Mouse (Mus musculus) brain, adult 2 months (tissue): Measurements from ENCODE around the gene Otud1.

Source experiments
- DNase-seq: peaks from one replicate; pipeline ENCODE4 v3.0.0; 2011; ENCODE audit warnings: low read depth, low spot score

Gene Otud1

DNA sequence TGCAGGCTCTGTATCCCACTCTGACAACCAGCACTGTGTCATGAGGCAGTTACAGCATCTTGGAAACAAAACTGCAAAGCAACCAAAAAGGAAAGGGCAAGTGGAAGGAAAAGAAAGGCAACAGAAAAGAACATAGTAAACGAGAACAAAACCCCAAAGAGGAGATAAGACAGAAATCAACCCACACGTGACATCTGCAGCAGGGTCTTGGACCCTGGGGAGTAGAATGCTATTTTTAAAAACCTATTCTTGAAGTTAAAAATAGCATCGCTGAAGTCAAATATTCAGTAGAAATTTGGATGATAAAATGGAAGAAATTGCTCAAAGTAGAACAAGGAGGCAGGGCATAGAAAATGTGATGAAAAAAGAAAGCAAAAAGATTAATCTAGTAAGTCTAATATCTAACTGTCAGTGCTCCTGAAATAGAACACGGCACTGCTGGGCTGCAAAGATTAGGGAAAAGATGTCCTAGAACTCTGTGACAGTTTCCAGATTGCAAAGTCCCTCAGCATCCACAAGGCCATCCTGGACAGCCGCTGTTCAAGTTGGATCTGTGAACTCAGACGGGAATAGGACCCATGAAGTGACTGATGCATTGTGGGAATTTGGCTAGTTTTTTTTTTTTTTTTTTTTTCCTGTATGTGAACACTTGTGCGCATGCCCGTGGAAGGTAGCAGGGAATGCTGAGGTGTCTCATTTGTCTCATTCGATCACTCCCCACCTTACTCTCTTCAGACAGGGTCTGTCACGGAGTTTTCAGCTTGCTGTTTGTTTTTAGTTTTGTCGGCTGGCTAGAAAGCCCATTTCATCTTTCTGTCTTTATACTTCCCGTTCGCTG lies 13.5 kb downstream of the Otud1 start:
- no peak for DNase-seq

DNA sequence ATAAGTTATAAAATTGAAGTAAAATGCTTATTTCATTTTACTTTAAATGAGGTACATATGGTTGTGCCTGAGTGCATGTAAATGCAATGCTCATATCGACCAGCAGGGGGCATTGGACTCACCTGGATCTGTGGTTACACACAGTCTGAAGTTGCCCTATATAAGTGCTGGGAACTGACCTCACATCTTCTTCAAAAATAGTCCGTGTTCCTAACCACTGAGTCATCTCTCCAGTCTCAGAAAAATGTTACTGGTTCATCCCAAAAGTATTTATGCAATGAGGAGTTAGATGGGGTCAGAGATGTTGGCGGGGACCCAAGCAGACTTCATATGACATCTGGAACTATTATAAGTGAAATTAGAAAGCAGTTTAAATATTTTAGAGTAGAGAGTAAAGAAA lies 25.4 kb downstream of the Otud1 start:
- DNase-seq = peak; percentile 19

DNA sequence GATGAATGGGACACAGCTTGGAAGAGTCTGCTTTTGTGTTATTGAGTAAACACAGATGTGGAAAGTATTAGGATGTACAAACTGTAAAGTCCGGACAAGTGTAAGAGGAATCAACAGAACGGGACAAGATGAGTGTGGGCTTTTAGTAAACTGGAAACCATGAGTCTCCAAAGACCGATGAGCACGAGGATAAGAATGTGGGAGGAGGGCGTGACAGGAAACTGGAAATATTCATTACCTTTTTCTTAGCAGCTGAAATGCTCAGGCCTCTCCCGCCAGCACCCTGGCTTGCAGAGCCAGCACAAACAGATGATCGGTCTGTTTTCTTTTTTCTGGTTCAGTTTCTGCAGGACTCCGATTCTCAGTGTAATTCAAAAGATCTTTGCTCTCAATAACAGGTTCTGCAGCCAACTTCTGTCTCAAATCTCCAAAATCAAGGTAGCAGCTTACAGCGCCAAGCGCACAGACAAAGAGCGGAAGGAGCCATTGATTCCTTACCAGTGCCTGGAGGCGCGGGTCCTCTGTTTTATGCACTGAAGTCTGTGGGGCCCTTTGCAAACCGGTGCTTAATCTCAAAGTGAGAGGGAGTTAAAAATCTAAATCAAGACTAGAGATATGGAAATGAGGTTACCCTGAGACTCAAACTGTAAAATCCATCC lies 28.1 kb downstream of the Otud1 start:
- no peak for DNase-seq

DNA sequence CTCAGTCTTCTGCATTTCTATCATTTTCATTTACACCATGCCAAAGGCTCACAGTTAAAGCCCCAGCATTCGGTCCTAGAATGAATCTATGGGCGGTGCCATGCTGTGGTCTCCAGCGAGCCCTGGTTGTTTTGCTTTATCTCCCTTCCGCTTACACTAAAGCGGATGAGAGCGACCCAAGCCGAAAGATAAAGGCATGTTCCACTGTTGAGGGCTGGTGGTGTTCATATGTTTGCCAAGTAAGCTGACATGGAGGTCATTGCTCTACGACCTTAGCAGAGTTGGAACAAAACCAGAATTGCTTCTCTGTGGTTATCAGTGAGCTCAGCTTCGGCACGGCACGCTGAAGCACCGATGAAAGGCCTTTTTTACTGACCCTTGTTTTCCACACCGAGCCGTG lies 32.5 kb downstream of the Otud1 start:
- DNase-seq = no peak

DNA sequence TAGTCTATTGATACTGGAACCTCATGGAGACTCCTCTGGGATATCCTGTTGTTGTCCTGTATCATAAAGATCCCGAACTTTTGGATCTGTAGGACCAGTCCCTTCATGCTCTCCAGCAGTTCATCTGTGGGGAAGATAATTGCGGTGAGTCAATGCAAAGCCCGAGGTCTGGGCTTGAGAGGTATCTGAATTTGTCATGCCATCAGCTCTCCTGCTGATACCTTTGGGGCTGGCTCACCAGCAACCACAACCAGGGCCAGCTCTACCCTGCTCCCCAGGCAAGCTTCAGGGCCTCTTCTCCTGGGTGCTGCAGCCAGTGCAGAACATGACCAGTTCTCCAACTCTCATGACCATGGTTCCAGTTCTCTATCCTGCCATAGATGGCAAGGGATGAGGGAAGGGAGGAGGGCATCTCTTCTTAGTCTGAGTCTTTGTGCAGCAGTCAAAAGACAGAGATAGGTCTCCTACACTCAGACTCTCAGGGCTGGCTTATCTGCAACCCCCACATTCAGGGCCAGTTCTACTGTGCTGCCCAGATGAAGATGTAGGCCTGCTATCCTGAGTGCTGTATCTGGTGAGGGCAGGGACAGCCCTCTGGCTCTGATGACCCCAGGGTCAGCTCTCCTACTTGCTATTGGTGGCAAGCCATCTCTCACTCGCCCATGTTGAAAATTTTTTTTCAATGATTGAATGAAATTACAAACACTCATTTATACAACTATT lies 42.2 kb downstream of the Otud1 start:
- DNase-seq = no peak

DNA sequence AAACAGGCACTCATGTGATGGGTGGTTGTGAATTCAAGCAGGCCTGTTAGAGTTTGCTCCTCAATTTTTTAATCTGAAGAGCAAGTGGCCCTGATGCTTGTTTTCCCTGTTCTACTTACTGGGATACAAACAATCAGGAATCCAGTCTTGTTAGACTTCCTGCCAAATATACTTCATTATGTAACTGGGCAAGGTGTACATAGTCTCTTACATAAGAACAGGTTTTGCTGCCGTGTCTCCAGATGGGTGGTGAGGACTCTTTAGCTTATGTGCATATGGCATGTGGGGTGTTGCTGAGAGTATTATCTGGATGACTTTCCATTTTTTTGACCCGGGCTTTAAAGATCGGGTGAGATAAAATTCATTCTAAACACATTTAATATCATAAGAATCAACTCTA lies 43.8 kb downstream of the Otud1 start:
- peak; percentile 72 for DNase-seq

DNA sequence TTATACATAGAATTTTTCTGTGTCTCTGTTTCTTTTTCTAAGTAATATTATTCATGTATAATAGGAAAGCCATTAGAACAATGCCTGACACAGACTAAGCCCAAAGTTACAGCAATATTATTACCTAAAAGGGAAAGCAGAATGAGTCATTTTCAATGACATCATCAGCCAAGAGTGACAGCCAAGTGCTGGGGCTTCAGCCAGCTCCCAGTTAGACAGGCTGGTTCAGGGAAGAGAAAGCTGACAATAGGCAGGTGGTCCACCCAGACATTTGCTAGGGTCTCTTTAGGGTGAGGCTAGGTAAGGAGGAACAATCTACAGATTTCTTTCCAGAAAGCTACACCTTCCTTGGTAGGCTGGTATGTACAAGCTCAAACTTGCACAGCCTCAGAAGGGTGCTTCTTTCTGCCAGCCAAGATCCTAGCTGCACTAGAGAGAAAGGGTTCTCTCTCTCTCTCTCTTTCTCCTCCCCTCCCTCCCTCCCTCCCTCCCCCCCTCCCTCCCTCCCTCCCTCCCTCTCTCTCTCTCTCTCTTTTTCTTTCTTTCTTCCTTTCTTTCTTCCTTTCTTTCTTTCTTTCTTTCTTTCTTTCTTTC lies 45.6 kb downstream of the Otud1 start:
- DNase-seq = peak; percentile 75

DNA sequence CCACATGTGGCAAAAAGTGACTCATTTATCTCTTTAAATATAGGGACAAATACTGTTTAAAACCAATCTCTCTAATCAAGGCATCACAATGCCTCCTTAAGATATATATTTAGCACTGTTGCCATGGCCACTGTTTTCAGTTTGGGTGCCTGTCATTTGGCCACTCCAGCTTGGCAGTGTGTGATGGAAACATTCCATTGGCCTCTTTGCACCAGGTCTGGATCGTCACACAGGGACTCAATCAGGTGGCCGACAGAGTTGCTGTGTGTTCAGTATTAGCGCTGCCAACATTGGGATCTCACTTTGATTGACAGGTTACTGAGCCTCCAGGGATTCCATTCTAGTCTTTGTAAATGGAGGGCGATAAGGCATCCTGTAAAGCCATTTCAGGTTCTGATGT lies 46.1 kb downstream of the Otud1 start:
- DNase-seq = peak; percentile 57

DNA sequence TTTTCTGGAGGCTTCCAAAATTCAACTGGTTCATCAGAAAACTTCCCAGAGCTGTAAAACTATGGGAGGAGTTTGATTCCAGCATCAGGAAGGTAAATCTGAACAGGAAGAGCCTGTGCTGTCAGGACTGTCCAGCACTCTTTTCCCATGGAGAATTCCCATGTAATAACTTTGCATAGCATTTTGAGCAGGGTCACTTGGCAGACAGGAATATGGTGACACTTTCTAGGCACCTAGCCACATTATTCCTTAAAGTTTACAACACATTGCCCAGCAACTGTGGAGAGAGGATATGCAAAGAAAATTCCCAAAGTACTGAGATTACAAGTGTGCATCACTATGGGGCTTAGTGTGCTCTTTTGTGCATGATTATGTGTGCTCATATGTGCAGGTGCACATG lies 46.7 kb downstream of the Otud1 start:
- no peak for DNase-seq

DNA sequence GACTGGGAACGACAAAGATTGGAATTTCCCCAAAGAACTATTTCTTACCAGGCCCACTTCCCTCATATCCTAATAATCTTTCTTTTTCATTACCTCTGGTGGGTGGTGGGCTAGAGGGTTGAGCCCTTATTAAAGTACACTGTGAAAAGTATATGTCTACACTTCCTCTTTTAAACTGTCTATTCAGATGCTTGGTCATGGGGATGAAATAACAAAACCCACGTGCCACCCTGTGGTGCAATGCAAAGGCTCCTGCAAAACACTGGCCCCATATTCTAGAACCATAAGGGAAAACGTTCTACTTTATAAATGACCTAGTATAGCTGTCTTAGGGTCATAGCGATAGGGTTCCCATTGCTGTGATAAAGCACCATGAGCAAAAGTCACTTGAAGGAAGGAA lies 49.3 kb downstream of the Otud1 start:
- DNase-seq = no peak
